Comparison of ENCODE assay signal across 7 mouse cellular contexts in genomic region chr6:108457063-108457405, GRCm38 (mm10).
DNase-seq lines count a peak whose midpoint lies in the region; ATAC-seq and TF ChIP-seq lines count a peak whose summit lies in the region.

No protein-coding gene starts in this region.

- WGBS in forebrain, embryonic 15.5 days = 5% methylated on average over 5 of the region's 5 CpGs
- 19% methylated on average over 5 of the region's 5 CpGs for WGBS in intestine, embryonic 16.5 days
- 7% methylated on average over 5 of the region's 5 CpGs for WGBS in stomach, embryonic 16.5 days

- H3K9ac ChIP-seq in ES-E14 (ENCODE audit: insufficient read depth, low read depth, low read length, poor library complexity, severe bottlenecking) = peak overlapping the region; percentile 49
- peak overlapping the region; percentile 29; the same call in 1 of the 2 replicates for H3K9ac ChIP-seq in forebrain, embryonic 15.5 days (replicated peaks)
- peak overlapping the region; percentile 41; the same call in 1 of the 2 replicates for H3K9ac ChIP-seq in intestine, embryonic 16.5 days (ENCODE audit: low read depth, low read length)
- peak overlapping the region; percentile 57 for H3K9ac ChIP-seq in stomach, embryonic 16.5 days (ENCODE audit: low read length)

- H3K4me3 ChIP-seq in ES-E14 (ENCODE audit: insufficient read depth in 1 of 2, low read depth in 1 of 2, low read length in 2 of 2, poor library complexity in 1 of 2, severe bottlenecking in 1 of 2) = no peak overlapping the region
- no peak overlapping the region for H3K4me3 ChIP-seq in forebrain, embryonic 15.5 days
- H3K4me3 ChIP-seq in intestine, embryonic 16.5 days (ENCODE audit: low read length) = no peak overlapping the region
- no peak overlapping the region for H3K4me3 ChIP-seq in stomach, embryonic 16.5 days (replicated peaks; ENCODE audit: low read length)

- H3K27ac ChIP-seq in ES-E14 (ENCODE audit: insufficient read depth, low read depth, low read length, poor library complexity, severe bottlenecking) = peak overlapping the region; percentile 68
- H3K27ac ChIP-seq in forebrain, embryonic 15.5 days (replicated peaks) = no peak overlapping the region; the same call in 1 of the 2 replicates
- H3K27ac ChIP-seq in intestine, embryonic 16.5 days (ENCODE audit: low read length) = peak overlapping the region; percentile 87
- peak overlapping the region; percentile 93 for H3K27ac ChIP-seq in stomach, embryonic 16.5 days (ENCODE audit: low read length)

- no peak for TF ChIP-seq POLR2A in brain, embryonic 14.5 days (IDR thresholded peaks at IDR 0.05; ENCODE audit: borderline replicate concordance, extremely low read depth, insufficient read depth, insufficient read length, poor library complexity, severe bottlenecking)

- no peaks in the 10 kb centered on the region for H3K27me3 ChIP-seq in forebrain, embryonic 15.5 days
- H3K27me3 ChIP-seq in intestine, embryonic 16.5 days (replicated peaks; ENCODE audit: control insufficient read depth, insufficient read depth, low read length) = no peaks in the 10 kb centered on the region
- no peaks in the 10 kb centered on the region for H3K27me3 ChIP-seq in stomach, embryonic 16.5 days (ENCODE audit: control insufficient read depth, insufficient read depth, low read length)

- no peak for TF ChIP-seq CTCF in brain, embryonic 14.5 days (IDR thresholded peaks at IDR 0.05; ENCODE audit: borderline replicate concordance, extremely low read depth, insufficient read depth, insufficient read length)

- ATAC-seq in forebrain, embryonic 15.5 days (replicated peaks) = peak; percentile 68
- ATAC-seq in intestine, embryonic 16.5 days = peak; percentile 49
- ATAC-seq in stomach, embryonic 16.5 days (ENCODE audit: insufficient read depth, low FRiP score) = peak; percentile 74; the same call in 1 of the 2 replicates

- in situ Hi-C loops in ES-E14 (cut with MboI; ENCODE audit: low sequenced_read_pairs in 2 of 2, unreplicated experiment in 2 of 2) = no loop called here

- H3K36me3 ChIP-seq in ES-E14 (ENCODE audit: control insufficient read depth, insufficient read depth, low read length, poor library complexity, severe bottlenecking) = no peaks in the 10 kb centered on the region
- H3K36me3 ChIP-seq in forebrain, embryonic 15.5 days = no peaks in the 10 kb centered on the region
- H3K36me3 ChIP-seq in intestine, embryonic 16.5 days (ENCODE audit: control insufficient read depth, insufficient read depth, low read length) = no peaks in the 10 kb centered on the region
- no peaks in the 10 kb centered on the region for H3K36me3 ChIP-seq in stomach, embryonic 16.5 days (ENCODE audit: control insufficient read depth, insufficient read depth, low read length)

- H3K4me2 ChIP-seq in forebrain, embryonic 15.5 days (replicated peaks) = peak overlapping the region; percentile 37
- peak overlapping the region; percentile 48; the same call in 1 of the 2 replicates for H3K4me2 ChIP-seq in intestine, embryonic 16.5 days (ENCODE audit: low read depth, low read length)
- H3K4me2 ChIP-seq in stomach, embryonic 16.5 days (ENCODE audit: low read depth, low read length) = peak overlapping the region; percentile 52

- no peaks in the 10 kb centered on the region for H3K9me3 ChIP-seq in ES-E14 (ENCODE audit: control insufficient read depth, insufficient read depth, low read depth, low read length)
- no peaks in the 10 kb centered on the region for H3K9me3 ChIP-seq in forebrain, embryonic 15.5 days
- H3K9me3 ChIP-seq in intestine, embryonic 16.5 days (ENCODE audit: control insufficient read depth, low read length) = no peaks in the 10 kb centered on the region
- no peaks in the 10 kb centered on the region for H3K9me3 ChIP-seq in stomach, embryonic 16.5 days (replicated peaks; ENCODE audit: control insufficient read depth, low read length)

- DNase-seq in ES-E14 (ENCODE audit: low read depth, low spot score) = no peak
- peak; percentile 72 for DNase-seq in brain, embryonic 14.5 days (ENCODE audit: low read depth)
- peak; percentile 33 for DNase-seq in lung, postnatal 14 days
- no peak for DNase-seq in testis, postnatal 14 days (ENCODE audit: low spot score)

- H3K4me1 ChIP-seq in ES-E14 (ENCODE audit: control insufficient read depth in 2 of 2, insufficient read depth in 2 of 2, low read length in 2 of 2, poor library complexity in 1 of 2) = peaks cover 6 to 27% of the 10 kb centered on the region in 2 experiments
- H3K4me1 ChIP-seq in forebrain, embryonic 15.5 days = peaks cover 24% of the 10 kb centered on the region
- H3K4me1 ChIP-seq in intestine, embryonic 16.5 days (ENCODE audit: control insufficient read depth, insufficient read depth, low read length) = peaks cover 32% of the 10 kb centered on the region
- H3K4me1 ChIP-seq in stomach, embryonic 16.5 days (ENCODE audit: control insufficient read depth, insufficient read depth, low read length) = peaks cover 28% of the 10 kb centered on the region

TF ChIP-seq in ES-E14, 5 proteins besides CTCF, POLR2A, EP300 and RAD21:
- no peak for TF ChIP-seq MAFK (IDR thresholded peaks at IDR 0.05; ENCODE audit: insufficient read depth, low read depth, low read length)

Comparison
In these comparisons a context has a peak if more than half of its experiments do, and no peak if none do; other contexts are left out.
1. DNase-seq: peak in brain, embryonic 14.5 days (single experiment) and lung, postnatal 14 days (single experiment); none in ES-E14 (single experiment) and testis, postnatal 14 days (single experiment).
2. Peak in every context shown above with its lines, with median percentiles within 50 percentile points of each other: H3K9ac ChIP-seq, ATAC-seq and H3K4me2 ChIP-seq.